Mouse (Mus musculus): ENCODE measurements around the gene Hspb3. TPM values are rescaled to one million over a fixed set of nuclear protein-coding genes. Genes with fewer than 3 reads are reported as not detected.
A peak's percentile ranks its signal among the peaks of the same experiment; 100 is the strongest.

Hspb3 gene
- 0.66 and 1.4 TPM in 2 replicates for polyA plus RNA-seq (2014; fragmentation: Nextera tagmentation; extraction: Ambion mirVana)

- Histone ChIP-seq H3K9ac (replicated peaks; ENCODE audit: low read length) (no peak within 1 kb of the TSS), H3K4me3 (ENCODE audit: low read depth, low read length) (no peak within 1 kb of the TSS), H3K4me1 (ENCODE audit: control insufficient read depth, insufficient read depth, low read length) (no peaks in the 10 kb centered on the region), H3K27me3 (ENCODE audit: control insufficient read depth, insufficient read depth, low read length) (no peaks in the 10 kb centered on the region), H3K4me2 (ENCODE audit: low read depth, low read length) (no peak within 1 kb of the TSS), H3K27ac (replicated peaks; ENCODE audit: low read depth, low read length) (no peak within 1 kb of the TSS), H3K9me3 (replicated peaks; ENCODE audit: control insufficient read depth, low read length) (no peaks in the 10 kb centered on the region), H3K36me3 (replicated peaks; ENCODE audit: control insufficient read depth, insufficient read depth, low read depth, low read length) (no peaks in the 10 kb centered on the region)
- whole genome bisulfite sequencing: 66% methylated on average over 28 of the region's 28 CpGs
- ATAC-seq (replicated peaks; ENCODE audit: insufficient number of reproducible peaks, low FRiP score, low TSS enrichment, low read depth): no peak; the same call in 1 of the 2 replicates
- peak; percentile 13 for DNase-seq (ENCODE audit: low spot score)
Observed at GRCm38 (mm10) chr13:113663151-113663779, at the start of gene Hspb3. Gene Hspb3, minus strand, starts transcription at chr13:113663676.

- DNase-seq (ENCODE audit: low spot score) (no peak), ATAC-seq (replicated peaks; ENCODE audit: insufficient number of reproducible peaks, low FRiP score, low TSS enrichment, low read depth) (no peak)
- Histone ChIP-seq H3K27ac (replicated peaks; ENCODE audit: low read depth, low read length) (no peak overlapping the region), H3K4me2 (ENCODE audit: low read depth, low read length) (no peak overlapping the region), H3K9ac (replicated peaks; ENCODE audit: low read length) (no peak overlapping the region), H3K4me3 (ENCODE audit: low read depth, low read length) (no peak overlapping the region), H3K27me3 (ENCODE audit: control insufficient read depth, insufficient read depth, low read length) (no peaks in the 10 kb centered on the region), H3K4me1 (ENCODE audit: control insufficient read depth, insufficient read depth, low read length) (no peaks in the 10 kb centered on the region), H3K36me3 (replicated peaks; ENCODE audit: control insufficient read depth, insufficient read depth, low read depth, low read length) (no peaks in the 10 kb centered on the region), H3K9me3 (replicated peaks; ENCODE audit: control insufficient read depth, low read length) (no peaks in the 10 kb centered on the region)
- 82% methylated on average over 3 of the region's 3 CpGs for WGBS
Observed at GRCm38 (mm10) chr13:113713186-113713585, 49.7 kb upstream of the Hspb3 start.

- Histone ChIP-seq H3K9ac (replicated peaks; ENCODE audit: low read length) (no peak overlapping the region), H3K9me3 (replicated peaks; ENCODE audit: control insufficient read depth, low read length) (no peaks in the 10 kb centered on the region), H3K4me2 (ENCODE audit: low read depth, low read length) (no peak overlapping the region), H3K27ac (replicated peaks; ENCODE audit: low read depth, low read length) (no peak overlapping the region), H3K36me3 (replicated peaks; ENCODE audit: control insufficient read depth, insufficient read depth, low read depth, low read length) (no peaks in the 10 kb centered on the region), H3K4me1 (ENCODE audit: control insufficient read depth, insufficient read depth, low read length) (no peaks in the 10 kb centered on the region), H3K27me3 (ENCODE audit: control insufficient read depth, insufficient read depth, low read length) (no peaks in the 10 kb centered on the region), H3K4me3 (ENCODE audit: low read depth, low read length) (no peak overlapping the region)
- 7% methylated on average over 4 of the region's 4 CpGs for WGBS
- DNase-seq (ENCODE audit: low spot score) (peak; percentile 80), ATAC-seq (replicated peaks; ENCODE audit: insufficient number of reproducible peaks, low FRiP score, low TSS enrichment, low read depth) (peak; percentile 88)
Observed at GRCm38 (mm10) chr13:113706183-113706582, 42.7 kb upstream of the Hspb3 start.

GRCm38 (mm10) chr13:113701185-113701584 is 37.7 kb upstream of the Hspb3 start:
- Histone ChIP-seq H3K9ac (replicated peaks; ENCODE audit: low read length) (no peak overlapping the region), H3K4me2 (ENCODE audit: low read depth, low read length) (no peak overlapping the region), H3K4me3 (ENCODE audit: low read depth, low read length) (no peak overlapping the region), H3K4me1 (ENCODE audit: control insufficient read depth, insufficient read depth, low read length) (no peaks in the 10 kb centered on the region), H3K27me3 (ENCODE audit: control insufficient read depth, insufficient read depth, low read length) (no peaks in the 10 kb centered on the region), H3K9me3 (replicated peaks; ENCODE audit: control insufficient read depth, low read length) (no peaks in the 10 kb centered on the region), H3K36me3 (replicated peaks; ENCODE audit: control insufficient read depth, insufficient read depth, low read depth, low read length) (no peaks in the 10 kb centered on the region), H3K27ac (replicated peaks; ENCODE audit: low read depth, low read length) (no peak overlapping the region)
- no peak for ATAC-seq (replicated peaks; ENCODE audit: insufficient number of reproducible peaks, low FRiP score, low TSS enrichment, low read depth)
- WGBS: 74% methylated on average over 3 of the region's 3 CpGs
- DNase-seq (ENCODE audit: low spot score): no peak

GRCm38 (mm10) chr13:113699928-113700327 is 36.5 kb upstream of the Hspb3 start:
- no peak for ATAC-seq (replicated peaks; ENCODE audit: insufficient number of reproducible peaks, low FRiP score, low TSS enrichment, low read depth)
- Histone ChIP-seq H3K27me3 (ENCODE audit: control insufficient read depth, insufficient read depth, low read length) (no peaks in the 10 kb centered on the region), H3K9me3 (replicated peaks; ENCODE audit: control insufficient read depth, low read length) (no peaks in the 10 kb centered on the region), H3K36me3 (replicated peaks; ENCODE audit: control insufficient read depth, insufficient read depth, low read depth, low read length) (no peaks in the 10 kb centered on the region), H3K4me1 (ENCODE audit: control insufficient read depth, insufficient read depth, low read length) (no peaks in the 10 kb centered on the region), H3K9ac (replicated peaks; ENCODE audit: low read length) (no peak overlapping the region), H3K27ac (replicated peaks; ENCODE audit: low read depth, low read length) (no peak overlapping the region), H3K4me3 (ENCODE audit: low read depth, low read length) (no peak overlapping the region), H3K4me2 (ENCODE audit: low read depth, low read length) (no peak overlapping the region)
- no peak for DNase-seq (ENCODE audit: low spot score)
- 93% methylated on average over 8 of the region's 8 CpGs for WGBS

- no peak; the same call in 1 of the 2 replicates for ATAC-seq (replicated peaks; ENCODE audit: insufficient number of reproducible peaks, low FRiP score, low TSS enrichment, low read depth)
- no peak for DNase-seq (ENCODE audit: low spot score)
- 44% methylated on average over 11 of the region's 11 CpGs for WGBS
Observed at GRCm38 (mm10) chr13:113699415-113699873, 36.0 kb upstream of the Hspb3 start.

GRCm38 (mm10) chr13:113696838-113697321 is 33.4 kb upstream of the Hspb3 start:
- no peaks in the 10 kb centered on the region for H3K9me3 ChIP-seq (replicated peaks; ENCODE audit: control insufficient read depth, low read length)
- WGBS: 70% methylated on average over 4 of the region's 4 CpGs
- ATAC-seq (replicated peaks; ENCODE audit: insufficient number of reproducible peaks, low FRiP score, low TSS enrichment, low read depth): no peak
- H3K4me3 ChIP-seq (ENCODE audit: low read depth, low read length): no peak overlapping the region
- no peaks in the 10 kb centered on the region for H3K4me1 ChIP-seq (ENCODE audit: control insufficient read depth, insufficient read depth, low read length)
- H3K36me3 ChIP-seq (replicated peaks; ENCODE audit: control insufficient read depth, insufficient read depth, low read depth, low read length): no peaks in the 10 kb centered on the region
- H3K27me3 ChIP-seq (ENCODE audit: control insufficient read depth, insufficient read depth, low read length): no peaks in the 10 kb centered on the region
- DNase-seq (ENCODE audit: low spot score): peak; percentile 48
- H3K9ac ChIP-seq (replicated peaks; ENCODE audit: low read length): no peak overlapping the region
- H3K27ac ChIP-seq (replicated peaks; ENCODE audit: low read depth, low read length): no peak overlapping the region
- no peak overlapping the region for H3K4me2 ChIP-seq (ENCODE audit: low read depth, low read length)

More at GRCm38 (mm10) chr13:113699415-113699873, 36.0 kb upstream of the Hspb3 start:
- Histone ChIP-seq H3K27ac (replicated peaks; ENCODE audit: low read depth, low read length) (no peak overlapping the region), H3K27me3 (ENCODE audit: control insufficient read depth, insufficient read depth, low read length) (no peaks in the 10 kb centered on the region), H3K9ac (replicated peaks; ENCODE audit: low read length) (no peak overlapping the region), H3K36me3 (replicated peaks; ENCODE audit: control insufficient read depth, insufficient read depth, low read depth, low read length) (no peaks in the 10 kb centered on the region), H3K4me1 (ENCODE audit: control insufficient read depth, insufficient read depth, low read length) (no peaks in the 10 kb centered on the region), H3K4me3 (ENCODE audit: low read depth, low read length) (no peak overlapping the region), H3K9me3 (replicated peaks; ENCODE audit: control insufficient read depth, low read length) (no peaks in the 10 kb centered on the region), H3K4me2 (ENCODE audit: low read depth, low read length) (no peak overlapping the region)

GRCm38 (mm10) chr13:113693383-113693782 is 29.9 kb upstream of the Hspb3 start:
- no peak overlapping the region for H3K27ac ChIP-seq (replicated peaks; ENCODE audit: low read depth, low read length)
- H3K4me3 ChIP-seq (ENCODE audit: low read depth, low read length): no peak overlapping the region
- WGBS: 21% methylated on average over 6 of the region's 6 CpGs
- DNase-seq (ENCODE audit: low spot score) (peak; percentile 75), ATAC-seq (replicated peaks; ENCODE audit: insufficient number of reproducible peaks, low FRiP score, low TSS enrichment, low read depth) (no peak)
- H3K4me2 ChIP-seq (ENCODE audit: low read depth, low read length): no peak overlapping the region
- H3K9me3 ChIP-seq (replicated peaks; ENCODE audit: control insufficient read depth, low read length): no peaks in the 10 kb centered on the region
- H3K36me3 ChIP-seq (replicated peaks; ENCODE audit: control insufficient read depth, insufficient read depth, low read depth, low read length): no peaks in the 10 kb centered on the region
- H3K27me3 ChIP-seq (ENCODE audit: control insufficient read depth, insufficient read depth, low read length): no peaks in the 10 kb centered on the region
- H3K9ac ChIP-seq (replicated peaks; ENCODE audit: low read length): no peak overlapping the region
- H3K4me1 ChIP-seq (ENCODE audit: control insufficient read depth, insufficient read depth, low read length): no peaks in the 10 kb centered on the region

Measured in embryonic facial prominence, embryonic 11.5 days (tissue).